Mouse (Mus musculus): ENCODE data around the gene Teddm1b. TPM values are rescaled to one million over a fixed set of nuclear protein-coding genes. Genes with fewer than 3 reads are reported as not detected.

Teddm1b gene
- not detected for polyA plus RNA-seq (2014; fragmentation: Illumina TruSeq; extraction: RNeasy Lipid Tissue Mini Kit (QIAGEN cat#74804); ENCODE audit: insufficient read depth, low read depth, low replicate concordance)

GRCm38 (mm10) chr1:153874045-153874444 lies at the start of gene Teddm1b:
TSS of gene Teddm1b (plus strand) at chr1:153874345.

GRCm38 (mm10) chr1:153844042-153844441 lies 30.1 kb upstream of the Teddm1b start, which contains the start of gene Rgsl1:
TSS of gene Rgsl1 (minus strand) at chr1:153844142.

DNA sequence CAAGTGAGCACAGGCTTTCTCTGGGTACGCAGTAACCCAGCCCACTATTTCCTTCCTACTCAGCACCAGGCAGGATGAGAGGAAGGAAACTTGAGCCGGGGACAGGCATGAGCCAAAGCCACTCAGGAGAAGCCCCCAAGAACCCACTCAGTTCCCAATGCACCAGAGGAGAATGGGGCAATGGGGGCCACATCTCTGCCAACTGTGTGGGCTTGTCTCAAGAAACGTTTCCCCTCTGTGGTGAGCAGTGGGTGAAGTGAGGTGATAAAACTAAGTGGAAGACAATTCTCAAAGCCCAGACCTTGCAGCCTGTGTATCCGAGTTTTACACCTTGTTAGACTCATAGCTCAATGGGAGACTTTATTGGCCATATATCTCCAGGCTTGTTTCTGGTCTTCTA lies 17.3 kb downstream of the Teddm1b start, which contains the start of gene Teddm1a:
Gene Teddm1a (plus strand): TSS at position 301 of the 400 bp plus-strand sequence.

GRCm38 (mm10) chr1:153899731-153900380 lies 25.7 kb downstream of the Teddm1b start, which contains the start of the genes Glul and Teddm2:
TSS of gene Glul (plus strand) at chr1:153899944.
TSS of gene Teddm2 (minus strand) at chr1:153900228.

Other genes with a start within 250 kb of the Teddm1b start
- not detected for gene Rgs8, start 221.3 kb upstream of the Teddm1b start, polyA plus RNA-seq (2014; fragmentation: Illumina TruSeq; extraction: RNeasy Lipid Tissue Mini Kit (QIAGEN cat#74804); ENCODE audit: insufficient read depth, low read depth, low replicate concordance)
- 1.0 TPM for gene Rgs16, start 134.0 kb upstream of the Teddm1b start, polyA plus RNA-seq (2014; fragmentation: Illumina TruSeq; extraction: RNeasy Lipid Tissue Mini Kit (QIAGEN cat#74804); ENCODE audit: insufficient read depth, low read depth, low replicate concordance)
- 10.2 TPM for gene Rnasel, start 124.9 kb upstream of the Teddm1b start, polyA plus RNA-seq (2014; fragmentation: Illumina TruSeq; extraction: RNeasy Lipid Tissue Mini Kit (QIAGEN cat#74804); ENCODE audit: insufficient read depth, low read depth, low replicate concordance)
- not detected for gene Rgsl1, start 30.2 kb upstream of the Teddm1b start, polyA plus RNA-seq (2014; fragmentation: Illumina TruSeq; extraction: RNeasy Lipid Tissue Mini Kit (QIAGEN cat#74804); ENCODE audit: insufficient read depth, low read depth, low replicate concordance)
- not detected for gene Teddm1a, start 17.4 kb downstream of the Teddm1b start, polyA plus RNA-seq (2014; fragmentation: Illumina TruSeq; extraction: RNeasy Lipid Tissue Mini Kit (QIAGEN cat#74804); ENCODE audit: insufficient read depth, low read depth, low replicate concordance)
- gene Glul, start 25.6 kb downstream of the Teddm1b start, polyA plus RNA-seq (2014; fragmentation: Illumina TruSeq; extraction: RNeasy Lipid Tissue Mini Kit (QIAGEN cat#74804); ENCODE audit: insufficient read depth, low read depth, low replicate concordance), result 176 TPM
- gene Teddm2, start 25.9 kb downstream of the Teddm1b start, polyA plus RNA-seq (2014; fragmentation: Illumina TruSeq; extraction: RNeasy Lipid Tissue Mini Kit (QIAGEN cat#74804); ENCODE audit: insufficient read depth, low read depth, low replicate concordance), result 0.19 TPM